Mouse (Mus musculus) kidney, adult 2 months (tissue): ENCODE measurements around the gene Fam204a.

Experiments used
- CTCF ChIP-seq: fragments of 200-500 bp; conservative IDR thresholded peaks from 2 replicates; pipeline ENCODE4 v1.5.1; 2011; ENCODE audit warnings: low read depth, mild to moderate bottlenecking, control low read depth, low read length, moderate library complexity, mixed read lengths; ENCODE audit not compliant: insufficient read depth, insufficient read length
- POLR2A ChIP-seq: fragments of 200-500 bp; IDR thresholded peaks from one replicate; pipeline ENCODE4 v1.6.1; 2011; ENCODE audit warnings: low read depth, low read length, control low read depth

DNA sequence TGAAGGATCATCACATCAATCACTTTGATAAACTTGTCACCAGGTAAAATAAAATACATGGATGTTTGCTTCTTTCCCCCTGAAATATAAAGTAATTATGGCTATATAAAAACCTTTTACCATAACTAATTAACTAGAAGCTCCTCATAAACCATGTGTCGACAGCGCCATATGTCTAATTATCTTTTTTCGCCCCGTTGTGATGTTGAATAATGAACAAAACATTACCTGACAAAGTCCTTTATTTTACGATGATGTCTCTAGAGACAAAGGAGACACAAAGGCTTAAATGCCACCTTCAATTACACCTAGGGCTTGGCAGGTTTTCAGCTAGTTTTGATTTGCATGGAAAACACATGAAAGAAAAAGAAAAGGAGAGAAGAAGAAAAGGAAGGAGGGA, 34.2 kb upstream of the Fam204a start:
- TF ChIP-seq CTCF (no peak), POLR2A (no peak)
